Mouse (Mus musculus): ENCODE data around the gene Vpreb3.
"Not testable (repeated sequence)": the region's sequence is repeated elsewhere in the genome, so short reads cannot be mapped to it uniquely, and the experiment has no call there.

The Vpreb3 gene

GRCm38 (mm10) chr10:75973846-75974245 lies 31.0 kb downstream of the Vpreb3 start:
- DNase-seq (ENCODE audit: low spot score) = no peak

- no peak for DNase-seq (ENCODE audit: low spot score)
Observed at GRCm38 (mm10) chr10:75975216-75975615, 32.4 kb downstream of the Vpreb3 start.

- DNase-seq (ENCODE audit: low spot score) = no peak
Observed at GRCm38 (mm10) chr10:75978119-75978834, 35.4 kb downstream of the Vpreb3 start.

- no peak for DNase-seq (ENCODE audit: low spot score)
Observed at GRCm38 (mm10) chr10:75978835-75979157, 35.9 kb downstream of the Vpreb3 start.

GRCm38 (mm10) chr10:75979432-75979831 lies 36.6 kb downstream of the Vpreb3 start:
- DNase-seq (ENCODE audit: low spot score) = no peak

- no peak for DNase-seq (ENCODE audit: low spot score)
Observed at GRCm38 (mm10) chr10:75990430-75991042, 47.7 kb downstream of the Vpreb3 start.

GRCm38 (mm10) chr10:75993616-75994240 lies 50.9 kb downstream of the Vpreb3 start:
- no peak for DNase-seq (ENCODE audit: low spot score)

GRCm38 (mm10) chr10:75994531-75995210 lies 51.8 kb downstream of the Vpreb3 start:
- not testable (repeated sequence) for DNase-seq (ENCODE audit: low spot score)

- DNase-seq (ENCODE audit: low spot score) = no peak
Observed at GRCm38 (mm10) chr10:75995463-75995862, 52.6 kb downstream of the Vpreb3 start.

GRCm38 (mm10) chr10:75996315-75996714 lies 53.5 kb downstream of the Vpreb3 start:
- no peak for DNase-seq (ENCODE audit: low spot score)

Measured in yolk sac, embryonic 10.5 days (tissue).